Mouse (Mus musculus): ENCODE measurements around the gene Mpg. TPM values are rescaled to one million over a fixed set of nuclear protein-coding genes. Genes with fewer than 3 reads are reported as not detected.
A peak's percentile ranks its signal among the peaks of the same experiment; 100 is the strongest.

Mpg gene
- polyA plus RNA-seq, 1 experiment from 2014 or later: 21.6 TPM

DNA sequence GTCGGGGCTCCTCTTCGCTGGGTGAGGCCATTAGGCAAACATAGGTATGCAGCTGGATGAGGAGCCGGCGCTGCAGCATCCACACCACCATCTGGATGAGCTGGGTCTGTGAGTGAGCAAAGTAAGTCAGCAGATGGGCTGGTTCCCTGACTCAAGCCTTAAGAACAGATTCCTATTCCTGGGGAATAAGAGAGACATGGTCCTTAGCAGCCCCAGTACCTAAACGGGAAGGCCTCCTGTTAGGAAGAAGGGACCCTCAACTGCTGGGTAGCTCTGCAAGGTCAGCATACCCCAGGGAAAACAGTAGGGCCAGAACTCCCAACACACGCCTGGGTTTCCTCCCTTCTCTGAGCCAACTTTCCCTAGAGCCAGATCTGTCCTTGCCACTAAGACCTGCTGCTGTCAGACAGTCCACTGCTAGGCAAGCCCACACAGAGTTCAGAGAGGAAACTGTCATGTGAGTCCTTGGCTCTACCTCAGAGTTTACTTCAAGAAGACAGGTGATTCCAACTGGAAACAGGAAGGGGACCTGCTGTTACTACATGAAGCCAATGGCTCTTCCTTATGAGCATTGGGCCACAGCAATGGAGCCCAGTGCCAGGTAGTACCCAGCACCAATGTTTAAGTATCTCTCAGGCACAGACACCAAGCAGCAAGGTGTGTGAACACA, 8.6 kb downstream of the Mpg start:
- Histone ChIP-seq H3K27ac (peak overlapping the region; percentile 97), H3K36me3 (peaks cover 98% of the 10 kb centered on the region)

GRCm38 (mm10) chr11:32235646-32236045, 9.3 kb downstream of the Mpg start:
- ATAC-seq (ENCODE audit: low read depth): no peak
- no peaks in the 10 kb centered on the region for H3K27me3 ChIP-seq
- WGBS (ENCODE audit: insufficient replicate concordance): 82% methylated on average over 3 of the region's 3 CpGs
- peak overlapping the region; percentile 97 for H3K27ac ChIP-seq
- DNase-seq: no peak
- H3K4me2 ChIP-seq: no peak overlapping the region
- no peaks in the 10 kb centered on the region for H3K9me3 ChIP-seq (replicated peaks)
- peaks cover 98% of the 10 kb centered on the region for H3K36me3 ChIP-seq
- no peak overlapping the region for H3K4me3 ChIP-seq (replicated peaks)
- peaks cover 51% of the 10 kb centered on the region for H3K4me1 ChIP-seq (replicated peaks)
- H3K9ac ChIP-seq: peak overlapping the region; percentile 24; the same call in 1 of the 2 replicates

More for the DNA sequence above, 8.6 kb downstream of the Mpg start:
- Histone ChIP-seq H3K4me1 (replicated peaks) (peaks cover 47% of the 10 kb centered on the region), H3K4me3 (replicated peaks) (no peak overlapping the region), H3K9ac (peak overlapping the region; percentile 24; the same call in 1 of the 2 replicates), H3K9me3 (replicated peaks) (no peaks in the 10 kb centered on the region), H3K4me2 (no peak overlapping the region), H3K27me3 (no peaks in the 10 kb centered on the region)
- WGBS (ENCODE audit: insufficient replicate concordance): 88% methylated on average over 6 of the region's 6 CpGs
- DNase-seq: no peak
- ATAC-seq (ENCODE audit: low read depth): no peak

DNA sequence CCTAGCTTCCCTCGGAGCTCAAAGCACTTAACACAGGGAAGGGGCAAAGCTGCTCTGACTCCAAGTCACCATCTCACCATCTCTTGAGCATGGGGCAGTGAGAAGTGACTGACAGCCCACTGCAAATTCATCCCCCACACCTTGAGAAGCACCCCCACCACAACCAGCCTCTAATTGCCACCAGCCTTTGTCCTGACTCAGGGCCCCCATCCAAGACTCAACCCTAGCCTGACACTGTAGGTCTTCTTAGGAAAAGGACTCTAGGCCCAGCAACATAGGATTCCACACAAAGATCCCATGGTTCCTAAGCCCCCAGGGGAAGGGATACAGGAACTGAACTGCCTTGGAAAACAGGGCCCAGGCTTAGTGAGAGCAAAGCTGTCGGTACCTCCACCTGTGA, 9.8 kb downstream of the Mpg start:
- 89% methylated on average over 2 of the region's 2 CpGs for WGBS (ENCODE audit: insufficient replicate concordance)

GRCm38 (mm10) chr11:32236712-32237410, 10.6 kb downstream of the Mpg start:
- WGBS (ENCODE audit: insufficient replicate concordance): 60% methylated on average over 9 of the region's 9 CpGs
- Histone ChIP-seq H3K27ac (peak overlapping the region; percentile 97), H3K4me3 (replicated peaks) (no peak overlapping the region), H3K4me2 (no peak overlapping the region), H3K9me3 (replicated peaks) (no peaks in the 10 kb centered on the region), H3K27me3 (no peaks in the 10 kb centered on the region), H3K9ac (peak overlapping the region; percentile 81), H3K36me3 (peaks cover 98% of the 10 kb centered on the region), H3K4me1 (replicated peaks) (peaks cover 58% of the 10 kb centered on the region)
- no peak for ATAC-seq (ENCODE audit: low read depth)
- no peak for DNase-seq

More for the DNA sequence above, 9.8 kb downstream of the Mpg start:
- H3K4me1 ChIP-seq (replicated peaks): peaks cover 51% of the 10 kb centered on the region
- peaks cover 98% of the 10 kb centered on the region for H3K36me3 ChIP-seq
- DNase-seq (no peak), ATAC-seq (ENCODE audit: low read depth) (no peak)
- H3K4me2 ChIP-seq: no peak overlapping the region
- peak overlapping the region; percentile 97 for H3K27ac ChIP-seq
- H3K9me3 ChIP-seq (replicated peaks): no peaks in the 10 kb centered on the region
- no peak overlapping the region for H3K4me3 ChIP-seq (replicated peaks)
- no peaks in the 10 kb centered on the region for H3K27me3 ChIP-seq
- H3K9ac ChIP-seq: peak overlapping the region; percentile 24; the same call in 1 of the 2 replicates

GRCm38 (mm10) chr11:32237411-32237795, 11.1 kb downstream of the Mpg start:
- H3K27ac ChIP-seq: peak overlapping the region; percentile 97
- DNase-seq (no peak), ATAC-seq (ENCODE audit: low read depth) (no peak)
- whole genome bisulfite sequencing (ENCODE audit: insufficient replicate concordance): 88% methylated on average over 3 of the region's 3 CpGs
- no peaks in the 10 kb centered on the region for H3K27me3 ChIP-seq
- peaks cover 64% of the 10 kb centered on the region for H3K4me1 ChIP-seq (replicated peaks)
- H3K36me3 ChIP-seq: peaks cover 94% of the 10 kb centered on the region
- peak overlapping the region; percentile 81 for H3K9ac ChIP-seq
- no peak overlapping the region for H3K4me3 ChIP-seq (replicated peaks)
- no peak overlapping the region for H3K4me2 ChIP-seq
- no peaks in the 10 kb centered on the region for H3K9me3 ChIP-seq (replicated peaks)

GRCm38 (mm10) chr11:32238093-32238860, 12.0 kb downstream of the Mpg start:
- peak; percentile 62 for ATAC-seq (ENCODE audit: low read depth)
- Histone ChIP-seq H3K36me3 (peaks cover 93% of the 10 kb centered on the region), H3K9ac (peak overlapping the region; percentile 81), H3K9me3 (replicated peaks) (no peaks in the 10 kb centered on the region), H3K4me2 (0 out of 2 replicates have a peak overlapping the region, but pooled peaks have one; percentile 15), H3K27me3 (no peaks in the 10 kb centered on the region), H3K4me1 (replicated peaks) (peaks cover 72% of the 10 kb centered on the region), H3K4me3 (replicated peaks) (no peak overlapping the region), H3K27ac (peak overlapping the region; percentile 97)
- peak; percentile 72 for DNase-seq
- WGBS (ENCODE audit: insufficient replicate concordance): 80% methylated on average over 5 of the region's 5 CpGs

- Histone ChIP-seq H3K27ac (peak overlapping the region; percentile 97), H3K9me3 (replicated peaks) (no peaks in the 10 kb centered on the region), H3K4me3 (replicated peaks) (no peak overlapping the region), H3K27me3 (no peaks in the 10 kb centered on the region), H3K4me2 (no peak overlapping the region), H3K9ac (peak overlapping the region; percentile 81), H3K4me1 (replicated peaks) (peaks cover 95% of the 10 kb centered on the region), H3K36me3 (peaks cover 76% of the 10 kb centered on the region)
- no peak for ATAC-seq (ENCODE audit: low read depth)
- DNase-seq: no peak
Measured at GRCm38 (mm10) chr11:32241391-32241790, 15.1 kb downstream of the Mpg start.

DNA sequence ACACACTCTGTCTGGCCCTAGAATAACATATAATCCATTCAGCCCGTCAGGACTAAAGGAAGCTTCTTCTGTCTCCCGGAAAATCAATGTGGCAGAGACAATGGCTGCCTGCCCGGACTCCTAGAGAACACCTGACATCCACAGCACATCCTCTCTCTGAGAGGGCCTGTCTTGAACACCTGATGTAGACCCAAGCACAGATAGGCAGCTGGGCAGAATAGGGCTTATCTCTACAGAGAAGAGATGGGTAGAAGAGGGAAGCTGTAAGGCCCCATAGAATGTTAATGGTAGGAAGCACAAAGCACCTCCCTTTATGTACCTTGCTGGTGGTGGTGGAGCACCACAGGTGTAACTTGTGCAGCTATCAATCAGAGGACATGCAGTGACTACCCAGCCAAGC, 15.9 kb downstream of the Mpg start:
- Histone ChIP-seq H3K9me3 (replicated peaks) (no peaks in the 10 kb centered on the region), H3K36me3 (peaks cover 76% of the 10 kb centered on the region), H3K27ac (peak overlapping the region; percentile 97), H3K4me2 (peak overlapping the region; percentile 26), H3K4me1 (replicated peaks) (peaks cover 96% of the 10 kb centered on the region), H3K4me3 (replicated peaks) (no peak overlapping the region), H3K9ac (peak overlapping the region; percentile 81), H3K27me3 (no peaks in the 10 kb centered on the region)
- ATAC-seq (ENCODE audit: low read depth): peak; percentile 26
- WGBS (ENCODE audit: insufficient replicate concordance): 80% methylated on average over 3 of the region's 3 CpGs
- DNase-seq: no peak

- Histone ChIP-seq H3K4me2 (peak overlapping the region; percentile 26), H3K4me3 (replicated peaks) (no peak overlapping the region), H3K27ac (peak overlapping the region; percentile 97), H3K27me3 (no peaks in the 10 kb centered on the region), H3K36me3 (peaks cover 75% of the 10 kb centered on the region), H3K9me3 (replicated peaks) (no peaks in the 10 kb centered on the region), H3K9ac (peak overlapping the region; percentile 81), H3K4me1 (replicated peaks) (peaks cover 96% of the 10 kb centered on the region)
- ATAC-seq (ENCODE audit: low read depth): no peak
- WGBS (ENCODE audit: insufficient replicate concordance): 69% methylated on average over 7 of the region's 7 CpGs
- DNase-seq: no peak
Measured at GRCm38 (mm10) chr11:32243205-32243955, 17.1 kb downstream of the Mpg start.

- ATAC-seq (ENCODE audit: low read depth) (no peak), DNase-seq (no peak)
- H3K27ac ChIP-seq: peak overlapping the region; percentile 97
- H3K36me3 ChIP-seq: peaks cover 73% of the 10 kb centered on the region
- no peaks in the 10 kb centered on the region for H3K27me3 ChIP-seq
- WGBS (ENCODE audit: insufficient replicate concordance): 68% methylated on average over 3 of the region's 3 CpGs
- no peaks in the 10 kb centered on the region for H3K9me3 ChIP-seq (replicated peaks)
- peaks cover 96% of the 10 kb centered on the region for H3K4me1 ChIP-seq (replicated peaks)
- no peak overlapping the region for H3K4me3 ChIP-seq (replicated peaks)
- H3K9ac ChIP-seq: peak overlapping the region; percentile 81
- peak overlapping the region; percentile 55; the same call in 1 of the 2 replicates for H3K4me2 ChIP-seq
Measured at GRCm38 (mm10) chr11:32244064-32244463, 17.8 kb downstream of the Mpg start.
